Mouse (Mus musculus): ENCODE measurements at regions not wholly inside any gene's neighbourhood (a gene's known extent, or its start where the extent isn't known, plus 50 kb on each side); places are given as distances from the start of the nearest gene placed in this dataset.
A peak's percentile ranks its signal among the peaks of the same experiment; 100 is the strongest.

DNA sequence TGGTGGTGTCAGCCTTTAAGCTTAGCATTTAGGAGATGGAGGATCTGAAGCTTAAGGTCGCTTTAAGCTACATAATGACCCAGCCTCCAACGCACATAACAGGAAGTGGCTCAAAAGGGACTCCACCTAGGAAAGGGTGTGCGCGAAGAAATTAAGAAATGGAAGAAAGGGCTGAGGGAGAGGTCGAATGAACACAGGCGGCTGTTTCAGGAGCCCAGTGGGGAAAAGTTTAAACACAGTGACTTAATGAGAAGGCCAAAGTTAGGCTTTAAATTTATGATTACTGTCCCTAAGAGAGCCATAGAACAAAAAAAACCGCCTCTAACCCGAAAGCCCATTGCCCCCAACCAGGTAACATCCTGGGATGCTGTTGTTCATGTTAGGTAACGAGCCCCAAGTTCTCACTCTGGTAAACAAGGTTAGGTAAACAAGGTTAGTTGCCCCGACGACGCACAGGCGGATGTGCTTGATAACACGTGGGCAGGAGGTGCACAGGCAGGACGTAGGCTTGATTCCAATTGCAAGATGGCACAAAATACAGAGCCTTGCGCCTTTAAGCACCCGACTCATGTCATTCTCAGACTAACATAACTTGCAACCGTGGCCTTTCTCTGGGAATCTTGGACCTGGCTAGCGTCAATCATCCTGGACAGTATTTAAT lies 222.7 kb upstream of the Amigo2 start:
- TF ChIP-seq CTCF (IDR thresholded peaks at IDR 0.05): no peak
- no peak for ATAC-seq
- H3K27me3 ChIP-seq: peaks cover 4% of the 10 kb centered on the region
- ChIA-PET CTCF (no interaction called here), POLR2A (no interaction called here)
- DNase-seq (ENCODE audit: low read depth, low spot score): no peak
- in situ Hi-C loops (cut with MboI; ENCODE audit: low pct_unique_long_range_greater_than_20kb): no loop called here

DNA sequence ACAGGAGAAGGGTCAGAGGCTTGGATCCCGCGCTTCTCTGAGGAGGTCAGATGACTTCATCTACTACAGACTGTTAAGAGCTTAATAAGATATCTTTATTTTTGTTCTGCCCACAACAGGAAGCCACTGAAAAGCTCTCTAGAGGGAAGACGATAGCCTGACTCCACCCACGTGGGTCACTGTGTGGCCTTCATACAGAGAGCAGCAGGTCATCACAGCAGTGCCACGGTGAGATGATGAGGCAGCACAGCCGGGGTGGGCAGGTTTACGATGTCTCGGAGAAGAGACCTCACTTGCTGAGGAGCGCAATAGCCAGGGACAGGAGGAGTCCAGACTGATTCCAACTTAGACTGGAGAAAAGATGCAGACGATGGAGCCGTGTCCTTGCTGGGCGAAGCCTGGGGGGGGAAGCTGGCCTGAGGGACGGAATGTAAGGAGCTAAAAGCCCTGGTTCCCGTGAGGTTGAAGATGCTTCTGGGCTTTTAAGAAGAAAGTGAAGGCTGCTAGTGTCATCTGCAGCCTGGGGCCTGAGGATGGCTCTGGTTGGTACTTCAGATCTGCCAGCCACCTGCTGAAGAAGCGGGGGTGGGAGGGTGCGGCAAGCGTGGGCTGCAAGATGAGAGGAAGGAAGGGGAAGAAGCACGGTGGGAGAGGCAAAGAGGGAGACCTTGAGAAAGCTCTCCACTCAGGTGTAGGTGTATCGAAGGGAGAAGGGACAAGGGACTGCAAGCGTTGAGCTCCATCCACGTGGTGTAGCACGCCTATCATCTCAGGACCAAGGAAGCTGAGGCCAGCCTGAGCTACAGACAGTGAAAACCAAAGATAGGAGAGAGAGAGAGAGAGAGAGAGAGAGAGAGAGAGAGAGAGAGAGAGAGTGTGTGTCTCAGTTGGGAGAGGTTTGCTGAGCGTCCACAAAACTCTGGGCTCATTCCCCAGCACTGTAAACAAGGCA lies 221.9 kb upstream of the Amigo2 start:
- ChIA-PET POLR2A (no interaction called here), CTCF (no interaction called here)
- DNase-seq (ENCODE audit: low read depth, low spot score): no peak
- no peak for TF ChIP-seq CTCF (IDR thresholded peaks at IDR 0.05)
- no peak for ATAC-seq
- in situ Hi-C loops (cut with MboI; ENCODE audit: low pct_unique_long_range_greater_than_20kb): no loop called here
- peaks cover 4% of the 10 kb centered on the region for H3K27me3 ChIP-seq

DNA sequence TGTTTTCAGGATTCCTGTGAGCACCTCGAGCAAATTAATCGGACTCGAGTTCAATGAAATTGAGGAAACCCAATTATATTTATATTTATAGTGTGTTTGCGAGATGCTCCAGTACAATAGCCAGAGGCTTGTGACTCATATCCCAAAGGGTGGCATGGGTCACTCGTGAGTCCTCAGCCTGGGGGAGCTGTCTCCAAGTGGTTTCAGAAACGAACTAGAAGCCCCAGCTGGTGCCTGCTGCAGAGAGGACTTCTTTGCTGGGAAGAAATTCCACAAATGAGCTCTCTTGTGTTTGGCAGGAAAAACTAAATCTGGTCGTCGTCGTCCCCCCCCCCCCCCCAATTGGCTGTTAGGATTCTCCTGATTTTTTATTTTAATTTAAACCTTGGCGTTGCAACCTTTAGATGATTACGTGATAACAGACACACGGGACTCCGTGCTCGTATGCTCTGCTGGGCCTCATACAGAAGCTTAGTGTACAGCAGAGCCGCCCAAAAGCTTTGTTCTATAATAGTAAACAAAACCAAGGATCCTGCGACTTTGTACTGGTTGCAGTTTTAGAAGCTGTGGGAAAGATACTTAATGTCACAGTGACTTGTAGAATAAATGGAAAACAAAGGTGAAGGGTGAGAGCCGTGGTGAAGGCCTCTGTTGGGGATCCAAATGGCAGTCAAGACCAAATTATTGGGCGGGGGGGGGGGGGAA lies 220.8 kb upstream of the Amigo2 start:
- in situ Hi-C loops (cut with MboI; ENCODE audit: low pct_unique_long_range_greater_than_20kb): no loop called here
- no peak for DNase-seq (ENCODE audit: low read depth, low spot score)
- no peak for ATAC-seq
- H3K27me3 ChIP-seq: peaks cover 4% of the 10 kb centered on the region
- POLR2A ChIA-PET: no interaction called here
- TF ChIP-seq CTCF (IDR thresholded peaks at IDR 0.05): no peak
- CTCF ChIA-PET: no interaction called here

DNA sequence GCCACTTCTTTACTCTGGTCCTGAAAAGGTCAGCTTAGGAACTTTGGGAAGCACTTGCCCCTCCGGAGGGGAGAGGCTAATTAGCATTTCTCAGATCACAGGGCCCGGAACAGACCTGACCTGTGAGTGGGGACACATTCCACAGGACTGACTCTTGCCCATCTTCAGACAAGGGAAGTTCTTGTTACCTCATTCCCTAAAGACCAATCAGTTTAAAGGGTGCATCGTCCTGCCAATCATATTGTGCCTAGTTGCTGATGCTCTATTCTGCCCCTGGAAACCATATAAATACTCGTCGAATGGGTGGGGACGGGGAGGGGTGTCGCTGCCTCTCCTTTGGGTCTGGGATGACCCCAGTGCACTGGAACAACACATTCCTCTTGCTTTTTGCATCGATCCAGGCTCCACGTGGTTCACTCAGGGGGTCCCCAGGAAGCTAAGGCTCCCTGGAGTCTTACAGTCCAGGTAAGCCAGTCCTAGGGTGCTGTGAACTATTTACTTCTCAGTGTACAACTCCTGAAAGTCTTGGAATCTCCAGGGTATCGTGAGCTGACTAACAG lies 219.9 kb upstream of the Amigo2 start:
- TF ChIP-seq CTCF (IDR thresholded peaks at IDR 0.05): no peak
- peaks cover 4% of the 10 kb centered on the region for H3K27me3 ChIP-seq
- ChIA-PET POLR2A (no interaction called here), CTCF (no interaction called here)
- ATAC-seq (no peak), DNase-seq (ENCODE audit: low read depth, low spot score) (no peak)
- in situ Hi-C loops (cut with MboI; ENCODE audit: low pct_unique_long_range_greater_than_20kb): no loop called here

DNA sequence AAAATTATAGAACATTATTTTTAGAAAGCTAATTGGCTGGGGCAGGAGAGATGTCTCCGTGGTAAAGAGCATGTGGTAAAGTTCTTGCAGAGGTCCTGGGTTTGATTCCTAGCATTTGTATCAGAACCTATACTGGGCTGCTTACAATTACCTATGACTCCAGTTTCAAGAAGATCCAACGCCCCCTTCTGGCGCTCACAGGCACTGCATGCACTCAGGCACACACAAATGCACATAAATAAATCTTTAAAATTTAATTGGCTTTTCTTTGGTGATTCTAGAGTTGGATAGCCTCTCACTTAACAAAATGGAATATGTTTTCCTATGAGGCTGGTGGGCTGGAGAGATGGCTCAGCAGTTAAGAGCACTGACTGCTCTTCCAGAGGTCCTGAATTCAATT lies 219.0 kb upstream of the Amigo2 start:
- in situ Hi-C loops (cut with MboI; ENCODE audit: low pct_unique_long_range_greater_than_20kb): no loop called here
- ATAC-seq (no peak), DNase-seq (ENCODE audit: low read depth, low spot score) (no peak)
- TF ChIP-seq CTCF (IDR thresholded peaks at IDR 0.05): peak; percentile 76
- POLR2A ChIA-PET: no interaction called here
- CTCF ChIA-PET: interaction anchor here (0.8 to 1.3 kb wide), 2 partner anchors 32 to 189 kb away, joined by 3 read pairs; no protein-coding TSS in a partner anchor
- H3K27me3 ChIP-seq: no peaks in the 10 kb centered on the region

DNA sequence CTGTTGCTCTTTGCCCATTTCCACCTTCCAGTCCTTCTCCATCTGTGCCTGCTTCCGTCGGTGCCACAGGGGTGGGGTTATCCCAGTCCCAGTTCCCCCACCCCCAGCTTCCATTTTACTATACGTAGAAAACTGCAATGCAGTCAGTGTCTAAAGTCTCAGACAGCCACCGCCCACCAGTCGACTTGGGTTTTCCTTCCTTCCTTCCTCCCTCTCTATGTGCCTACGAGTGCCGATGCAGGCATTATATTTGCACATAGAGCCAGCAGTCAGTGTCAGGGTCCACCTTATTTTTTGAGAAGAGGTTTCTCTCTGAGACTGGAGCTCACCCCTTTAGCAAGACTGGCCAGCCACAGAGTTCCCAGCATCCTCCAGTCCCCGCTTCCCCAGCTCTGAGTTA lies 218.3 kb upstream of the Amigo2 start:
- in situ Hi-C loops (cut with MboI; ENCODE audit: low pct_unique_long_range_greater_than_20kb): no loop called here
- ATAC-seq: no peak
- CTCF ChIA-PET: interaction anchor here (0.8 to 1.3 kb wide), 2 partner anchors 32 to 190 kb away, joined by 3 read pairs; no protein-coding TSS in a partner anchor
- TF ChIP-seq CTCF (IDR thresholded peaks at IDR 0.05): no peak
- DNase-seq (ENCODE audit: low read depth, low spot score): no peak
- no peaks in the 10 kb centered on the region for H3K27me3 ChIP-seq
- POLR2A ChIA-PET: no interaction called here

DNA sequence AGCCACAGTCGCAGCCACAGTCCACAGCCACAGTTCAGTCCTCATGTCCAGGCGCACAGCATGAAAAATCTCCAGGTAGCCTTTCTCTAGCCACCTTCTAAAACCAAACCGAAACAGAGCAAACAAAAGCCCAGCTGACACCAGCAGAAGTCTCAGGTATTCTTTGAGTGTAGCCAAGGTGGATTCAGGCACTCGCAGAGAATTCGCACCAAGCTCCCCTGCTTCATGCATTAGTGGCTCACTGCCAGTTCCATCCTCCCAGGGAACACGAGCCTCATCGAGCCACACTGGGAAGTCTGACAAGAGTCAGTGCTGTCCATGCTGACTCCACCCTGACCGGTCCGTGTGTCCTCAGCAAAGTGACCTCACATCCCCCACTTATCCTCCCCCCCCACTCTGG lies 217.7 kb upstream of the Amigo2 start:
- DNase-seq (ENCODE audit: low read depth, low spot score): no peak
- ChIA-PET CTCF (no interaction called here), POLR2A (no interaction called here)
- ATAC-seq: no peak
- in situ Hi-C loops (cut with MboI; ENCODE audit: low pct_unique_long_range_greater_than_20kb): no loop called here
- TF ChIP-seq CTCF (IDR thresholded peaks at IDR 0.05): no peak
- H3K27me3 ChIP-seq: no peaks in the 10 kb centered on the region

DNA sequence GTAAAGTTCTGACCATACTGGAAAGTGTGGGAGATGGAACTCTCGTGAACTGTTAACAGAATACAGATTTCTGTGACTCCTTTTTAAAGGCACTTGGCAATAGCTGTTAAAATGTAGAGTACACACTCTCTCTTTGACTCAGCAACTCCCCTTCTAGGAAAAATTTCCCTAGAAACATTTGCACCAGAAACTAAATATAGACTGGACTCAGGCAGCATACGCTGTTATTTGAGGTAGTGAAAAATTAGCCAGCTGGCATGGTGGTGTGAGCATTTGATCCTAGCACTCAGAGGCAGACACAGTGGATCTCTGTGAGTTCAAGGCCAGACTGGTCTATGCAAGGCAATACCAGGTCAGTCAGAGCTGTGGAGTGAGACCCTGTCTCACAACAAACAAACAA lies 215.5 kb upstream of the Amigo2 start:
- ATAC-seq (no peak), DNase-seq (ENCODE audit: low read depth, low spot score) (no peak)
- in situ Hi-C loops (cut with MboI; ENCODE audit: low pct_unique_long_range_greater_than_20kb): no loop called here
- ChIA-PET POLR2A (interaction anchor here (0.6 kb wide), 1 partner anchor 215 kb away, joined by 3 read pairs; no protein-coding TSS in a partner anchor), CTCF (no interaction called here)
- no peaks in the 10 kb centered on the region for H3K27me3 ChIP-seq
- TF ChIP-seq CTCF (IDR thresholded peaks at IDR 0.05): no peak

DNA sequence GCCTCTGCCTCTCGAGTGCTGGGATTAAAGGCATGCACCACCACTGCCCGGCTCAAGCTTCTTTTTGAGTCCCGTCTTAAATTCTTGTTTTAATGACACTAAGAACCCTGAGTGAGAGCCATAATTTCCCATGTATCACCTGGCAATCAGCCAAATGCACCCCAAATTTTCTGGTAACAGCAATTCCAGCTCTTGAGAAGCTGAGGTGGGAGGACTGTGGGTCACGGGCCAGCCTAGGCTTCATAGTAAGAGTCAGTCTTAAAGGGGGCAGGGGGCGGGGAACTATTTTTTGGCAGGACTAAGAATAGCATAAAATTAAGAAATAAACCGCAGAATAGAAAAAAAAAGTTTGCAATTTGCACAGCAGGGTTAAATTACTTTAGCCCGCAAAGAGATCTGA lies 214.9 kb upstream of the Amigo2 start:
- in situ Hi-C loops (cut with MboI; ENCODE audit: low pct_unique_long_range_greater_than_20kb): no loop called here
- CTCF ChIA-PET: no interaction called here

DNA sequence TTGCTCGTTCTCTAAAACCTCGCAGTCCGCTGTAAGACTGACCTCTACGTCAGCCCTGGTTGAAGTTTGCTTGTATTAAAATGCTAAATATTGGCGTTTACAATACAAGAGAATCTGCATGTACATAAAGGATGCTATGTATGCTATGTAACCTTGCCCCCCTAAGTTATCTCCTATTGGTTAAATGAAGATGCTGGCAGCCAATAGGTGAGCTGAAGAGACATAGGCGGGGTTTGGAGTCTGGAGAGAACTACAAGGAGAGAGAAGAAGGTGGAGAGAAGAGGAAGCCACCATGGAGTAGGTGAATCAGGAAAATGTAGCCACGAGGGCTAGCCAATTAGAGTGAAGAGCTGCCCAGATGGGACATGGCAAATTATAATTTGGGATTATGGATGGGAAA lies 214.0 kb upstream of the Amigo2 start:
- DNase-seq (ENCODE audit: low read depth, low spot score) (no peak), ATAC-seq (no peak)
- in situ Hi-C loops (cut with MboI; ENCODE audit: low pct_unique_long_range_greater_than_20kb): no loop called here
- TF ChIP-seq CTCF (IDR thresholded peaks at IDR 0.05): no peak
- no peaks in the 10 kb centered on the region for H3K27me3 ChIP-seq
- CTCF ChIA-PET: no interaction called here
- POLR2A ChIA-PET: no interaction called here

More for the DNA sequence above, 214.9 kb upstream of the Amigo2 start:
- no peak for DNase-seq (ENCODE audit: low read depth, low spot score)
- no peaks in the 10 kb centered on the region for H3K27me3 ChIP-seq
- POLR2A ChIA-PET: no interaction called here
- ATAC-seq: no peak
- TF ChIP-seq CTCF (IDR thresholded peaks at IDR 0.05): no peak

DNA sequence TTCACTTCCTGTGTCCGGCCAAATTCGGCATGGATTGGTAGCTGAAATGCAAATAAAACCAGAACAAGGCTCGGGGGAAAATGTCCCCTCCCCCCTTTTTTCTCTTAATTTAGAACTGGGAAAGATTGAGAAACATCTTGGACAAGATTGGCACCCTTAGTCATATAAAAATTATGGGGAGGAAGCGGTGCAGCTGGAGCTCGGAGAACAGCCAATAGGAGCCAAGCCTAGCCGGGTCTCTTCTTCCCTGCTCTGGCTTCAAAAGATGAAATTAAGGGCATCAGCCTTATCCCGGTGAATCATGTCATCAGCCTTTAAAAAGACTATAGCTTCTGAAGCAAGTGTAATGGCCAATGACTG lies 213.3 kb upstream of the Amigo2 start:
- TF ChIP-seq CTCF (IDR thresholded peaks at IDR 0.05): no peak
- no peaks in the 10 kb centered on the region for H3K27me3 ChIP-seq
- ChIA-PET POLR2A (no interaction called here), CTCF (no interaction called here)
- in situ Hi-C loops (cut with MboI; ENCODE audit: low pct_unique_long_range_greater_than_20kb): no loop called here
- DNase-seq (ENCODE audit: low read depth, low spot score) (no peak), ATAC-seq (no peak)

Measured in Patski (cell line).